Mouse (Mus musculus) cerebellum, postnatal 14 days (tissue): Measurements from ENCODE around the gene Znfx1.
A peak's percentile ranks its signal among the peaks of the same experiment; 100 is the strongest.

Experiments used
- DNase-seq, 2 experiments: peaks; one replicate each; pipeline ENCODE4 v3.0.0; 2021; ENCODE audit warnings: mixed read lengths in 2 of 2

The Znfx1 gene

DNA sequence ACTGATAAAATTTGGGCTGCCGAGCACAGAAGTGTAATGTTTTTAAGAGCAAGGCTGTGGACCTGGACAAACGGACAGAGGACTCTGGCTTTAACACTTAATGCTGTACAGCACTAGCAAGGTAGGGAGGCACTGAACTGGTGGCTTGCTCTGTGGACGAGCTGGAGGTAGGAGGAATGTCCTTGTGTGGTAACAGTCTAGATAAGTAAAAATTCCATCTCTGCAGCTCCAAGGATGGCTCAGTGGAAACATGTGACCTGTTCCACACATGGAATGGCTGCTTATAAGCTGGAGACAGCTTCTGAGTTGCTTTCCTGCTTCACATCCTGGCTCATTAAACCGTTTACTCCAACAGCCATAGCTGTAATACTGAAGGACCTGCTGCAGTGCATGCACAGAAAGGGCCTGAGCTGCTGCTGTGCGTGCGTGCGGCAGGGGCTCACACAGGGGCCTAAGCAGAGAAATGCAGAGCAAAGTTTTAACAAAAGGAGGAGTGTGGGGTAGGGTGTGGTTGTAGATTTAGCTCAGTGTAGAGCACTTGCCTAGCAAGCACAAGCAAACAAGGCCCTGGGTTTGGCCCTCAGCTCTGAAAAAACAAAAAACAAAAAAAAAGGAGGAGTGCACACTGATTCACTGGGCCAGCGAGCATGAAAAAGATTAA lies 14.0 kb downstream of the Znfx1 start:
- no peak for DNase-seq

DNA sequence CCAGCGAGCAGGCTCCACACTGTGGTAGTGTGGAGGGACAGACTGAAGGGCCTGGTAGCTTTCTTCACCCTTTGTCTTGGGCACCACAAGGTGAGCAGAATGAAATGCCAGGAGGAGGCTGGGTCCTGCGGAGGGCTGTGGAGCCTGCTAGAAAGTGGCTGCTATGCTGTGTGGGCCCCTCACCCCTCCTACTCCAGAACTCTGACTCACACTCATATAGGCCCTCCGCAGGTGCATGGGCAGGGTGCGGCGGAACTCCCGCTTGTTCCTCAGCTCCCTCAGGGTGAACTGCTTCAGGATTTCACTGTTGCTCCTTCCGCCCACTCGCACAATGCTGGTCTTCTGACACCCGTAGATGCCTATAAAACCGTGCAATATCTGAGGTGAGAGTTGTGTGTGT lies 14.6 kb downstream of the Znfx1 start:
- DNase-seq: no peak

DNA sequence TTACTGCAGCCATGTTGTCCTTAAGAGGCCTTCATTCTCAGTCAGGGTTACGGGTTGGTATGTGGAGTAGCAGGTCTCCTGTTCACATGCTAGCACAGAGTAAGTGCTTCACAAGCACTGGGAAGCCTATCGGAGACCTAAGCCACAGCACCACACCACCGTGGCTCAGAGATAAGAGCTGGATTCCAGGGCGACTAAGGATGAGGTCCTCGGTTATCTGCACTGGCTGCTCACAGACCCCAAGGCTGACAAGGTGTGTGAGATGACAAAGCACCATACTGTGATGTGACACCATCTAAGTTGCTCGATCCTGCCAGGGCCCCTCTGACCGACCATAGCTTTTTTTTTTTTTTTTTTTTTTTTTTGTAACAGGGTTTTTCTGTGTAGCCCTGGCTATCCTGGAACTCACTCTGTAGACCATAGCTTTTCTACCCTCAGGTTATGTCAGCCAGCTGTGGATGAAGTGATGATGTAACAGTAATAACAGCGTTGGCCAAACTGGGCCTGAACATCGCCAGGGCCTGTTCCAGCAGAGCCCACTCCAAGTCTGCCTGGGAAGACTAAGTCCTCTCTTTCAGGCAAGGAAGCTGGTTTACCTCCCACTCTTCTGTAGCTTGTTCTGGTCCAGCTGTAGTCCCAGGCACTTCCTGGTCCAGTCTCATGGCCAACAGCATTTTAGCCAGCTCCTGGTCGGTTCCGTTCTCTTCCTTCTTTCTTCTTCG lies 19.3 kb downstream of the Znfx1 start:
- DNase-seq: no peak

DNA sequence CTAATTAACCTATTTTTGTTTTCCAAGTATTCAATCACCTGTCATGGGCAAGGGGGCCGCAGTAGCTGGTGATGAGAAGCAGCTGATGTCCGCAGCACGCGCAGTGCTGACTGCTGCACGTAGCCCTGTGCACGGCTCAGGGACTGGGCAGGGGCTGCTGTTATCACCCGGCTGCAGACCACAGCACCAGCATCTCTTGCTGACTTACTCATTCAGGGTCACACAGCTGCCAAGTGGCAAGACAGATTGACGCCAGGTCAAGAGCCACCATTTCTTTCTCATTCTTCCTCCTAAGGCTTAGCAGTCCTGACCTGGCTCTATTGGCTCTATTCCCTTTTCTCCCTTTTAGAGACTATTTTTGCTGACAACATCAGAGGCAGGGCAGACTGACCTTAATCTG lies 23.4 kb downstream of the Znfx1 start:
- no peak for DNase-seq

DNA sequence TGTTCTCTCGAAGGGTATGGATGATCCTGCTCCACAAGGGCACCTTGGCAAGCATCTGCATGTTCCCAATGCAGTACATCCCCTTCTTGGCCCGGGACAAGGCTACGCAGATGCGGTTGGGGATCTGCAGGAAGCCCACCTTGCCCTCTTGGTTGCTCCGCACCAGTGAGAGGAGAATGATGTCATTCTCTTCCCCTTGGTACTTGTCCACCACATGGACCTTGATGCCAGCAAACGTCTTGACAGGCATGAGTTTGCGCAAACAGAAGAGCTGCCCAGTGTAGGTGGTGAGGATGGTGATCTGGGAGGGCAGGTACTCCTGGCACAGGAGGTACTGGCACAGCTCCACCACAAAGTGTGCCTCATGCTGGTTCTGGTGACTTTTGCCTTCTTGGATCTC lies 24.1 kb downstream of the Znfx1 start:
- peak; percentile 40 to 52 for DNase-seq

DNA sequence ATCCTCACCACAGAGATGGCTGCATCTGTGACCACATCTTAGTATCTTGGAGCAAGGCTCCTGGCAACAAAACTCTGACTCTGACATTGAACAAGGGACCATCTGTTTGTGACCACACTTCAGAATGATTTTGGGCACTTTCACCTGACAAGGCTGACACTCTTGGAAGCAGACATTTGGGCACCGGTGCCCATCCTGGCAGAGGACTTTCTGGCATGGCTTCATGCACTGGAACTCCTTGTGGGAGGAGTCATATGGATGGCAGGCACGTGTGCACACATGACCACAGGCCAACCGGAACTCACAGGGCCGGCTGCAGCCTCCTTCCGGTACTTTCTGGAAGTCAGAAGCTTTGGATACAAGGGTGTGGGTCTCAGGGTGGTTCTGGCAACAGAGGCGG lies 24.5 kb downstream of the Znfx1 start:
- DNase-seq: peak; percentile 82 to 84

DNA sequence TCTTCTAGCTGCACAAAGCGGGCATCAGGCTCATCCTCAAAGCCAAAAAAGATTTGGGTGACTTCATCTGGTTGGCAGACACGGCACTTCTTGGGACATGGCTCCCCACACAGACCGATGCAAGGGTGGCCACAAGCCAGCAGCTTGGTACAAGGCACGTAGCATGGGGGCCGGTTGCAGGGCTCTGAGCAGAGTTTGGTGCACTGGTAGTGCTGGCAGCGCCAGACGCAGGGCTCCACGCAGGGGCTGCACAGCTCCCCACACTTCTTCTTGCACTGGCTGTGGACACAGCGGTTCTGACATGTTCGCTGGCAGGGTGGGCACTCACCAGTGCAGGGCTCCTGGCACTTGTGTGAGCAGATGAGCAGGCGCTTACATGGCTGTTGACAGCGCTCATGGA lies 25.1 kb downstream of the Znfx1 start:
- peak; percentile 62 to 72 for DNase-seq

DNA sequence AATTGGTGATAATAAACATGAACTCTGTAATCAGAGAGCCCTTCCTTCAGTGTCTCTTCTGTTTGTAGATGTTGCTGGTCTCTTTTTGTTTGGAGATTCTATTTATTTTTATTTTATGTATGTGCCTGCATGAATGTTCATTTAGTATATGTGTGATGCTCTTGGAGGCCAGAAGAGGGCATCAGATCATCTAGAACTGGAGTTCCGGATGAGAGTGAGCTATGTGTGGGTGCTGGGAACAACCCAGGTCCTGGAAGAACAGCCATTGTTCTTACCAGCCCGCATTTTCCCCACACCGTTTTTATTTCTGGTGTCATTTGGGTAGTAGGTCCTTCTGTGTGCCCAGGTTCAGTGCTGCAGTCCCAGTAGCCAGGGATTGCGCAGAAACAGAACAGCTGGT lies 32.3 kb downstream of the Znfx1 start:
- no peak for DNase-seq

DNA sequence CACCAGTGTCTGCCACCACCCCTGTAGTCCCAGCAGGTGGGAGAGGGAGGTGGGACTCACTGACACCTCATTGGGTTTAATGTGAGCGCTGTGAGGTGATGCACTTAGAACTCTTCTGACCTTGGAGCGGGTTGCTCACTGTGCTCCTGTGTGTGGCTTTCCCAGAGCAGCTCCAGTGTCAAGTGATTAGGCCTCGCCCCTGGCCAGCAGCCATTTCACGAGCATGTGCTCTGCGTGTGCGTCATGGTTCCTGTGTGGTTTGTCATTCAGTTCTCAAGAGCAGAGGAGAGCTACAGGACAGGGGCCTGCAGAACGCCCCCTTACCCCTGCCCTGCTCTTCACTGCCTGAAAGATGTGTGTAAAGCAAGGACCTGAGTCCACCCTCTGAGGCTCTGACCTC lies 34.3 kb downstream of the Znfx1 start:
- no peak for DNase-seq

DNA sequence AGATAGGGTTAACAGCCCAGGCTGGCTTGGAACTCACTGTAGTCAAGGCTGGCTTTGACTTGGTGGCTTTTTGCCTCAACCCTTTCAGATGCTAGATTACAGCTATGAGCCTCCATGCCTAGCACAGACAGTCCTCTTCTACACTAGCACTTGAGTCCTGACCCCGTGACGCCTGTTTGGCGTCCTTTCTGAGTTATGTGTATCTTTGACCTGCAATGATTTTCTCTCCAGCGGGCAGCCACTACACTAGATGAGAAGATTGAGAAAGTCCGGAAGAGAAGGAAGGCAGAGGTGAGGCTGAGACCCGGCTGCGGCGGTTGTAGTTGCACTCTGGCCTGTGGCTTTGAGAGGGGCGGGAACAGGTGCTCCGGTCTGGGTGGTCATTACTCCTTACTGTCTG lies 43.4 kb downstream of the Znfx1 start:
- DNase-seq: no peak

DNA sequence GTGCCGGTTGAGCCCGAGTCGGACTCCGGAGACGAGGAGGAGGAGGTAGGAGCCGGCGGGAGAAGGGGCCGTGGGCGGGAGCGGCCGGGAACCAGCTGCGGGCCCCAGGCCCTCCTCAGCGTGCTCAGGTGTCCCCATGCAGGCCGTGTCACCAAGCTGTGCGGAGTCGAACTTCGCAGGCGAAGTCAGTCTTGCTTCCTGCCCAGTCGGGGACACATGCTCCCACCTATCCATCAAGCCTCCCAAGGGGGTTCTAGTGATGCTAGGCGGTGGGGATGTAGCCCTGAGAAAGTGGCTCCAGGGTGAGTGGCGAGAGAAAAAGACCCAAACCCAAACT lies 47.5 kb downstream of the Znfx1 start:
- DNase-seq: no peak

DNA sequence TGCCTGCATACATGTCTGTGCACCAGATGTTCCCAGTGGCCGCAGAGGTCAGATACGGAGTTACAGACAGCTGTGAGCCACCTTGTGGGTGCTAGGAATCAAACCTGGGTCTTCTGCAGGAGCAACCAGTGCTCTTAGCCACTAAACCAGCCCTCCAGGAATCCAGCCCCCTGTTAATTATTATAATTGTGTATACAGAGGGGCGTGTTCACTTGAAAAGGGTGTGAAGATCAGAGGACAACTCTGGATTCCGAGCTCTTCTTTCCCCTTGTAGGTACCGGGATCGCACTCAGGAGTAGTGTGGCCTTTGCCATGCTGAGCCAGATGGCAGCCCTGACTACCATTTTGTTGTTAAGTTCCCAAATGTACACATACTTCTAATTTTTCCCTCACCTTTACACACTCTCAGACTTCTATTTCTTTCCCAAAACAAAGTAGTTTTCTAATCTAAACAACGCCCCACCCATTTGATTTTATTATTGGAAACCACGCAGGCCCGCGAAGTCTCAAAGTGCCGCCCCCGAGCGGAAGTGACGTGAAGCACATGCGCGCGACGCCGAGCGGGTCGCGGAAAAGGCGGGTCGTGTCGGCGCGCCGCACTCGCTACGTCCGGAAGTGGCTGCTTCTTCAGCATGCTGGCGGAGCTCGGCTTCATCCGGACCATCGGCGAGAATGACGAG lies 48.0 kb downstream of the Znfx1 start, which contains the start of gene Ddx27:
Gene Ddx27 (plus strand): TSS at position 492 of the 680 bp plus-strand sequence.
- peak; percentile 93 to 95 for DNase-seq

DNA sequence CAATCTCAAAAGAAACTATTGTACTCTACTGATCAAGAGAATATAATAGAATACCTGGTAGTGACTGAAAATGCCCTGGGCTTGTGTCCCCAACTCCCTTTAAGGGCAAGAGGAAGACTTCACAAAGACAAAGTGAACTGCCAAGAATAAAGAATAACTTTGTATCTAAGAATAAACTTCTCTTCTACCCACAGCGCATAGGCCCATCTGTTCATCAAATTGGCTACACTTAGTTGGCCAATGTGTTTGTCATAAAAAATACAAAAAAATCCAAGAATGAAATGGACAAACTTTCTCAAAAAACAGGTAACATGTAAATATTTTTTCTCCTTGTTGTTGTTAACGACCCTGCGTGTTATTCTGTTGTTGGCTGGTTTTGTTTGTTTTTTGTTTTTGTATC lies 52.3 kb downstream of the Znfx1 start:
- DNase-seq: no peak

DNA sequence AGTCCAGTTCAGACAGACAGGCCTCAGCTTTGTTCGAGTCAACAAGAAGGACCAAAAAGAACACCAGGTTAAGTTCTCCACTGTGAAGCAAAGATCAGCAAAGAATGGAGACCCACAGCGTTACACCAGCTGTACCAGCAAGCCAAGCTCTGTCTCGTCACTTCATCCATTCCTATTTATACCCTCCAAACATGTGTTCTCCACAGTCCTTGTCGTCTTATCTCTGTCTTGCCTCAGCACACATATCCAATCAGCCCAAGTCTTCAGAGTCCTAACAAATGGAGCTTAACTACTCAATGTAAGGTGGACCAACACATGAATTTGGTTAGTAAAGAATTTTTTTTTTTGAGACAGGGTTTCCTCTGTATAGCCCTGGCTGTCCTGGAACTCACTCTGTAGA lies 53.3 kb downstream of the Znfx1 start:
- DNase-seq: no peak

DNA sequence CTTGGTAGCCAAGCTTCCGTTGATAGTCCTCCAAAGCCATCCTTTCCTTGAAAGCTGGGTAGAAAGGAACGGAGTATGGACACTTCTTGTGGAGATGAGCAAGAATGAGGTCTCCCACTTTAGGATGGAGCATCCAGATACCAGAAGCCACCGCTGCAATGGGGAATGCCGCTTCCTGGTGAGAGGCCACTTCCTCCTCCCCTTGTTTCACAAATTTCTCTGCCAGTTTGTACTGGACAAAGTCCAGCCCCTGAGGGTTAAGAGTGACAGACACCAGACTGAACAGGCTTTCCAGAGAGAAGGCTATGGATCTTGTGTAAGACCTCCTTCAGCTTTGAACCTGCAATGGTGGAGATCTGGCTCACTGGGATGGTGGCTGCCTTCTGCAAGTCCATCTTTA lies 55.2 kb downstream of the Znfx1 start:
- peak; percentile 43 to 58 for DNase-seq

DNA sequence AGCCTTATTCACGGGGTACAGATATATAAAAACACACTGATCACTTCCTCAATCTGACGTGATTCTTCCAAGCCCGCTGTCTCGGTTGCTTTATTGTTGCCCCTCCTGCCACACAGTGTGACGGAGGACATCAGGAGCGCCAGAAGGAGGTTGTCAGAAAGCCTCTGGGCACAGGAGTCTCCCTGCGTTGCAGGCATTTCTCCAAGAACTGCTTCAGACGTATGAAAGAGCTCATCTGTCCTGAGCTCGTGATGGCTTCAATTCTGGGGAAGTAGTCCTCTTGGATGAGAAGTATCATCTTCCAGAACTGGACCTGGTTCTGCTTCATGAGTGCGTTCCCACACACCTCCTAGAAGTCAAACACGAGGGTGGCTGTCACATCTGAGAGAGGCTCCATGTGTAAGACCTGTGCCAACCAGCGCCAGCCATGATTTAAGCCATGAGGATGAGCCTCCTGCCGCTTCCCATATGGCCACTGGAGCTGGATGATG lies 55.8 kb downstream of the Znfx1 start:
- peak; percentile 77 to 78 for DNase-seq

DNA sequence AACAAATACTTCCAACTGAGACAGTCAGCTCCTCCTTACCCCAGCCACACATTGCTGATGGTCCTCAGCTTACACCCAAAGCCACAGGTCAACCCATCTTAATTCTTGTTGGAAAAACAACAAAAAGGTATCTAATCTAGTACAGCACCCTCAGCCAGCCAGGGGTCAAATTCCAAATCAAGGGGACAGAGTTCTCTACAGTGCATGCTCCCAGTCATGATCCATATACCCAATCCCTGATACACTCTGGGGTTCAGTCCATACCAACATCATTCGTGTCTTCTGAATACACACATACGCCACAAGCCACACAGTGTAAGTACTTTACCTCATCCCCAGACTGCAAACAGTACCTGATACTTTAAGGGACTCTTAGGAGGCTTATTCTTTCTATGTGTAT lies 56.5 kb downstream of the Znfx1 start:
- DNase-seq: peak in 1 of 2 experiments; percentile 22

DNA sequence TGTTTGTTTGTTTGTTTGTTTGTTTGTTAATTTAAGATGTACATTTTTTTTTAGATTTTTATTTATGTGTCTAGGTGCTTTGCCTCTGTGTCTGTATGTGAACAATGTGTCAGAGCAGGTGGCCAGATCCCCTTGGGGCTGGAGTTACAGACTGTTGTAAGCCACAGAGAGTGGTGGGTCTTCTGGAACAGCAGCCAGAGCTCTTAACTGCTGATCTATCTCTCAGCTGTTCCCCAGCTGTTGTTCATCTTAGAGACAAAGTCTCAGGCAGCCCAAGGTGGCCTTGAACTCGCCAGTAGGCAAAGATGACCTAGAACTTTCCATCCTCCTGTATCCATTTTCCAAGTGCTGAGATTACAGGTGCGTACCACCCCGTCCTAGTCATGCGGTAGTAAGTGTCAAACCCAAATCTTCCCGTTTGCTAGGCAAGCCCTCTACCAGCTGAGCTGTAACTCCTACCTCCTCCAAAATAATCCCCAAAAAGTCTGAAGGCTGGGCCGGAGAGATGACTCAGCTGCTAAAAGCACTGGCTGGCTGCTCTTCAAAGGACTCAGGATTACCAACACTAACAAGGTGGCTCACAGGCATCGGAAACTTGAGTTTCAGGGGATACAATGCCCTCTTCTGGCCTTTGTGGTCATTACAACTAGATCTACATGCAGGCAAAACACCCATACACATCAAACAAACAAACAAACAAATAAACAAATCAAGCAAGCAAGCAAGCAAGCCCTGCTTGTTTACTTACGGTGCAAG lies 58.5 kb downstream of the Znfx1 start:
- DNase-seq: peak; percentile 87 to 90

DNA sequence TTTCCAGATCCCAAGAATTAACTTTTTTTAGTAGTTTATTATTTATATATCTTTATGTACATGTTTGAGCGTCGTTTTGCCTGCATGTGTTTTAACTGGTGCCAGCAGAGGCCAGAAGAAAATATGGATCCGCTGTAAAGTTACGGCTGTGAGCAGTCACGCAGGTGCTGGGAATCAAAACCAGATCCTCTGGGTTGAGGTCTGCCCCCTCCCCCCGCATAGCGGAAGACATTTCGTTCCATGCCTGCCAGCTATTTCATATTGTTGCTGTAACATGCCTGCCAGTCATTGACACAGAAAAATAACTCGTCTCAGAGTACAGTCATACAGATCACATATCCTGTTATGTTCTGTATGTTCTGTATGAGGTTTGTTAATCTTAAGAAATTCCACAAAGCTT lies 61.3 kb downstream of the Znfx1 start:
- DNase-seq: no peak

DNA sequence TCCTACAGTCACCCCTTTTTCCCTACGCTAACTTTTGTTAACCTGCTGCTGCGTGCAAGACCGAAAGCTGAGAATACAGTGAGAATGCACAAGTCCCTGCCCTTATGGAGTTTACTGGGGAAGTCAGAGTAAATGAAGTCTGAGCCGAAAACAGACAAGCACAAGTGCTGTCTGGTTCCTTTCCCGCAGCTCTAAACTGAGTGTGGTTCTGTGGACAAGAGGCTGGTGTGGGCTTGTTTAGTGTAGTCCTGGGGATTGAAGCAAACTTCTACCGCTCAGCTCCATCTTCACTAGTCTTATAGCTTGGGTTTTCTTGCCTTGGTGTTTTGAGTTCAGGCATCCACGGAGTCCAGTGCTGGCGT lies 66.3 kb downstream of the Znfx1 start:
- DNase-seq: no peak

DNA sequence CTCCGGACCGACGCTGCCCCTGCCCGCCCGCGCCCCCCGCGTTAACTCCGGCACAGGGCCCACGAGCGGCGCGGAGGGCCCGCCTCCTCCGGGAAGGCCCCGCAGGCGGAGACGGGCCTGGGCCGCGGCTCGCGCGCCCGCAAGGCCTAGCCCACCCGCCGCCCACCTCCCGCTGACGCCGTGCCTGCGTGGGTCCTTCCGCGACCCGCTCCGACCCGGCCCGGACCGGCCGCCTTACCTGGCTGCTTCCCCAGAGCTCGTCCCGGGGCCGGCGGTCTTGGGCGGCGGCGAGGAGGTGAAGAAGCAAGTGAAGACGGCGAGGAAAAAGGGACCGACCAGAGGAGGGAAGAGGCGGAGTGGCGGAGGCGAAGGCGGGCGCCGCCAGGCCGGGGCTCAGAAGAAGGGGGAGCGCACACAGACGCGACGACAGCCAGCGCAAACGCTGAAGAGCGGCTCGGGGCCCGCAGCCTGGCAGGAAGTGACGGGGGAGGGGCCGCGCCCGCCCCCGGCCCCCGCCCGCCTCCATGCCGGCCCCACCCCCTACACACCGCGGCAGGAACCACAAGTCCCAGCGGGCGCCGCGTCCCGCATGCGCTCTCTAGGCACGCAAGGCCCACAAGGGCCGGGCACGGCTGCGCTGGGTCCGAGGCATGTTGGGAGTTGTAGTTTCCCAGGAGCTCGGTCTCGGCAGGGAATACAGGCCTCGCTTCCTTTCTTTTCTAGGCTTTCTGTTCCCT lies 66.9 kb downstream of the Znfx1 start, which contains the start of gene Stau1:
Gene Stau1 (minus strand): TSS at position 504 of the 737 bp plus-strand sequence.
- DNase-seq: peak; percentile 98

DNA sequence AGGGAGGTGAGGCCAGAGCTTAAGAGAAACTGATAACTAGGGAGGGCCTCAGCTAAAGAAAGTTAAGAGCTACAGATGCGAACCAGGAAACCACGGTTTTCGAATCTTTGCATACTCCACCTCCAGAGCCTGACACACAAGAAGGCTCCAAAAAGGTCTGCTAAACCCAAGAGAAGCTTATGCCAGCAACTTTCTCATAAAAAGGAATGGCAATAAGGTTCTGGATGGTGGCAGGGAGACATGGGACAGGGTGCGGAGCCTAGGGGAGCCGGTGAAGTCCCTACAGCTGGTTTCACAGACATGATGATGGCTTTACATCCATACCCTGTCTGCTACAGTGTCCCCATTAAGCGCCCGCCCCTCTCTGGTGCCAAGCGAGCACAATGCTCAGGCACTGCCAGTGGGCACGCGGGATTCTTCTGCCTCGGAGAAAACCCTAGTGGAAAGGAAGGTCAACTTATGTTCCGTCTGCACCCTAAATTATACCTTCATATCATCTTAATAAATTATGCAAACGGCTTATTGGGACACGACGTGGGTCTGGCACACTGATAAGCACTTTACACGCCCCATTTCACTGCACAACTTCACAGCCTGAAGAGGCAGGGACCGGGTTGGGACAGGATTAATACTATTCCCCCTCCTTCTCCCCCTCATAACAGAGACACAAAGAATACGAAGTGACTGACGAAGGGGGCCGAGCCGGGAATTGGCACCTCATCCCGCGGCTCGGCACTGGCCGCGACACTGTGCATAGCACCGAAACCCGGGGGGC lies 67.6 kb downstream of the Znfx1 start:
- DNase-seq: peak; percentile 55 to 63
